Mouse (Mus musculus): ENCODE measurements around the gene Bcl7b. TPM values are rescaled to one million over a fixed set of nuclear protein-coding genes. Genes with fewer than 3 reads are reported as not detected.

Gene Bcl7b
- total RNA-seq, 1 experiment from 2014 or later, result 37.4 TPM

- no peak for ATAC-seq (ENCODE audit: extremely low read depth, insufficient number of reproducible peaks, low FRiP score, poor library complexity, severe bottlenecking)
Measured at GRCm38 (mm10) chr5:135162821-135163220, 5.3 kb upstream of the Bcl7b start.

- ATAC-seq (ENCODE audit: extremely low read depth, insufficient number of reproducible peaks, low FRiP score, poor library complexity, severe bottlenecking), result no peak
Measured at GRCm38 (mm10) chr5:135166909-135167308, 1.2 kb upstream of the Bcl7b start.

DNA sequence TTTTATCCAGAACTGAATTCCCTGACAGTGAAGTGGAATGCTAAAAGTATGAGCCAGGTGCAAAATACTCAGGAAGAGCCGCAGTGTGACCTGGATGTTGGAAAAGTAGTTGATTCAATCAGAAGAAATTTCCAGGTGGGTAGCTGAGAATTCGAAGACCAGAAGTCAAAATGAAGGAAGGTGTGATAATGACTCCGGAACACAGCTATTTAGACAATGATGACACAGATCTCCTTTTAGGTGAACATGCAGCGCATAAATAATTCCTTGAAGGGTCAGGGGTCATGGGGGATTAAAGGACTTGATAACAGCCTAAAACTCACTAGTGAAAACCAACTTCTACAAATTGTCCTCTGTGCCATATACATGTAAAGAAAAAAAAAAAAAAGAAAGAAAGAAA lies 614 bp upstream of the Bcl7b start:
- ATAC-seq (ENCODE audit: extremely low read depth, insufficient number of reproducible peaks, low FRiP score, poor library complexity, severe bottlenecking), result no peak

GRCm38 (mm10) chr5:135169479-135169878 lies 1.4 kb downstream of the Bcl7b start:
- no peak for ATAC-seq (ENCODE audit: extremely low read depth, insufficient number of reproducible peaks, low FRiP score, poor library complexity, severe bottlenecking)

- no peak for ATAC-seq (ENCODE audit: extremely low read depth, insufficient number of reproducible peaks, low FRiP score, poor library complexity, severe bottlenecking)
Measured at GRCm38 (mm10) chr5:135171688-135172220, 3.7 kb downstream of the Bcl7b start.

DNA sequence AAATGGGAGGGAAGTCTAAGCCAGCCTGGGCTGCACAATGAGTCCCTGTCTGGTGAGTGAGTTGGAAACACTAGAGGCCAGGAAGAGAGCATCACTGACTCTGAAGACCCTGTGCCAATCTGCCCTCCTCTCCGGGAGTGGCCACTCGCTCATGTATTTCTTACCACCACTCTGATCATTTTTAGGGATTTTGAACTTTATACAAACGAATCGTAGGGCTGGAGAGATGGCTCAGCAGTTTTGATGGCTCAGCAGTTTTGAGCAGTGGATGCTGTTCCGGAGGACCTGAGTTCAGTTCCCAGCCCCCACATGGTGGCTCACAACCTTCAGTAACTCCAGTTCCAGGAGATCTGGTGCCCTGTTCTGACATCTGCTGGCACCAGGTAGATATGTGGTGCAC lies 4.9 kb downstream of the Bcl7b start:
- no peak for ATAC-seq (ENCODE audit: extremely low read depth, insufficient number of reproducible peaks, low FRiP score, poor library complexity, severe bottlenecking)

DNA sequence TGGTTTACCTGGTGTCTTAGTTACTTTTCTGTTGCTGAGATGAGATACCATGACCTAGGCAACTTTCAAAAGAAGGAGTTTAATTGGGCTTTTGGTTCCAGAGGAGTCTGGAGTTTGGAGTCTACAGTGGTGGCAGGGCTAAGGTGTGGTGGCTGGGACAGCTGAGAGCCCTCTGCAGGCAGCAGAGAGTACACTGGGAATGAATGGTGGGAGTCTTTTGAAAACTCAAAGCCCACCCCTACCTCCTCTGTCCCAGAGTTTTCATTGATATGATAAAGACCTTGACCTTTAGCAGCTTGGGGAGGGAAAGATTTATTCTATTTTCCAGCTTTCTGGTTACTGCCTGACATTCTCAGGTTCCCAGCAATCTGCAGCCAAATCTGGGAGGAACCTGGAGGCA lies 7.0 kb downstream of the Bcl7b start:
- no peak for ATAC-seq (ENCODE audit: extremely low read depth, insufficient number of reproducible peaks, low FRiP score, poor library complexity, severe bottlenecking)

DNA sequence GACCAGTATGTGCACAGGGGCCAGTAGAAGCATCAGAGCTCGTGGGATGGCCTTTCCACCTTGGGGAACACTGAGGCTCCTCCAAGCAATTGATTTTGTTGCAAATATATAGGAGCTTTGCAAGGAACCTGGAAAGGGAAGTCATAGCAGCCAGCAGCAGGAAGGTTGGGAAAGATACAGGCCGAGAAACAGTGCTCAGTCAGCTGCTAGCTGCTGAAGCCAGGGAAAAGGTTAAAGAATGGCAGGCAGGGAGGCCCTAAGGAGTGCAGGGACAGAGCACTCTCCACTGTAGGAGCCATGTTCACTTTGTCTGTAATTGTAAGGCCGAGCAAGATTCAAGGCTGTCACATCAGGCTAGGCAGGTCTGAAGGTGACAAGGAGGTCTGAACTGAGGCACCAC lies 10.4 kb downstream of the Bcl7b start:
- no peak for ATAC-seq (ENCODE audit: extremely low read depth, insufficient number of reproducible peaks, low FRiP score, poor library complexity, severe bottlenecking)

- ATAC-seq (ENCODE audit: extremely low read depth, insufficient number of reproducible peaks, low FRiP score, poor library complexity, severe bottlenecking), result no peak
Measured at GRCm38 (mm10) chr5:135178996-135179395, 10.9 kb downstream of the Bcl7b start.

DNA sequence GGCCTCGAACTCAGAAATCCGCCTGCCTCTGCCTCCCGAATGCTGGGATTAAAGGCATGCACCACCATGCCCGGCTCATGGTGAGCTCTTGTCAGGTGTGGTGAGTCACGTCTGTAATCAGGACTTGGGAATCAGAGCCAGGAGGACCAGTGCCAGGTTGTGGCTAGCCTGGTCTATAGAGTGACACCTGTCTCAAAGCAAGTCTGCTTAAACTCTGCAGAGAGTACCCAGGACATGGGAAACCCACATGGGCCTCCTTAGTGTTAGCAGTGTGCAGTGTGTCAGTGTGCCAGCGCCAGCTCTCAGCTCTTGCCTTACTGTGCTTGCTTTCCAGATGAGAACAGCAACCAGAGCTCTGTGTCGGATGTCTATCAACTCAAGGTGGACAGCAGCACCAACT lies 11.5 kb downstream of the Bcl7b start:
- ATAC-seq (ENCODE audit: extremely low read depth, insufficient number of reproducible peaks, low FRiP score, poor library complexity, severe bottlenecking), result no peak

DNA sequence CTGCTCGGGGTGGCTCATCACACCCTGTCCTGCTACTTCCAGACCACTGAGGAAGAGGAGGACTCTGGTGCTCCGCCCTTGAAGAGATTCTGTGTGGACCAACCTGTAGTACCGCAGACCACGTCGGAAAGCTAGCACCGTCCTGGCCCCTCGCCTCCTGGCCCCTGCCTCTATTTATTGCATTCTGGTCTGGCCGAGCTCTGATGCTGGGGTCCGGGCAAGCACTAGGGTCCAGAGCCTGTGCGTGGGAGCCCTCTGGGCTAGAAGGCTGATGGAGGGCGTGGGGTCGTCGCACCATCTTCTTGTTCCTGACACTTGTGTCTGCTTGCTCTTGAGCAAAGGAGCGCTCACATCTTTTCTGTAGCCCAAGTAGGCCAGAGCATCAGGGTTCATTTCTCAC lies 12.7 kb downstream of the Bcl7b start:
- no peak for ATAC-seq (ENCODE audit: extremely low read depth, insufficient number of reproducible peaks, low FRiP score, poor library complexity, severe bottlenecking)

GRCm38 (mm10) chr5:135181776-135182175 lies 13.7 kb downstream of the Bcl7b start:
- ATAC-seq (ENCODE audit: extremely low read depth, insufficient number of reproducible peaks, low FRiP score, poor library complexity, severe bottlenecking), result no peak

DNA sequence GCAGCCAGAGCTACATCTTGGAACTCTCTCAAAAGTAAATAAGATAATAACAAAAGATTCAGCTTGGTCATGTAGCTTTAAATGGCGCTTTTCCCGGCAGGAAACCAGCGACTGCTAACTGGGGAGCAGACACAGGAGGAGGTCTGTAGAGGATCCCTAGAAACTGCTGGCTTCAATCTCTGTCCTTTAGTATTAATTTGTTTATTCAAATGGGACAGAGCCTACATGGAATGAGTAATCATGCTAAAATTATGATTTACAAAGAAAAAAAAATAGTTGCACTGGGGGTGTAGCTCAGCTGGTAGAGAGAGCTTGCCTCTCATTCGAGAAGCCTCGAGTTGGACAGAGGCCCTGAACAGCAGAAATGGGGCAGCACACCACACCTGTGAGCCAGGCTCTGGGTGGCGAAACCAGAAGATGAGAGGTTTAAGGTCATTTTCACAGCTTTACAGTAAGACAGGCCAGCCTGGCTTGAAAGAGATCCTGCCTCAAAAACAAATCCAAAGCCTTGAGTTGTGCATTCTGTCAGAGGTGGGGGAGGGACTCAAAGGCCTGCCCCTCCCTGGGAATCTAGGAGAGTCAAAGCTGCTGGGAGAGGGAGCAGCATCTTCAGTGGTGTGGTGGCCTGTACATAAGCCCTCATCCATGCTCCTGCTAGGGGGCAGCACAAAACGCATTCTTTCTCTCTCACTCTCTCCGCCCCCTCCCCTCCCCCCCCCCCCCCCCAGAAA lies 15.2 kb downstream of the Bcl7b start:
- no peak for ATAC-seq (ENCODE audit: extremely low read depth, insufficient number of reproducible peaks, low FRiP score, poor library complexity, severe bottlenecking)

DNA sequence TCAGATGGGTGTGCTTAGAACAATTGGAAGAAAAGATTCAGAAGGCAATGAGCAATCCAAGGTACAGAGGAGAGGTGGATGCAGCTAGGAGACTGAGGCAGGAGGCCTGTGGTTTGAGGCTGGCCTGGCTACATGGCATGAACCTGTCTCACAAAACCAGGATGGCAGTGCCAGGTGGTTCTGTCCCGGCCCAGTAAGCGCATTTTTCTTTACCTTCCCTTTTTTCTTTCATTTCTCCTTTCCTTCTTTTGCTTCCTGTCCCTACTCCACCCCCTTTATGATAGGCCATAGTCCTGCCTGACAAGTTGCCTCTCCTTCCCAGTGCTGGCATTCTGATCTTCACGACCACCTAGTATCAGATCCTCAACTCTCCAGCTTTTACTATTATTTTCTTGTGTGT lies 16.9 kb downstream of the Bcl7b start:
- no peak for ATAC-seq (ENCODE audit: extremely low read depth, insufficient number of reproducible peaks, low FRiP score, poor library complexity, severe bottlenecking)

- no peak for ATAC-seq (ENCODE audit: extremely low read depth, insufficient number of reproducible peaks, low FRiP score, poor library complexity, severe bottlenecking)
Measured at GRCm38 (mm10) chr5:135185596-135185995, 17.5 kb downstream of the Bcl7b start.

DNA sequence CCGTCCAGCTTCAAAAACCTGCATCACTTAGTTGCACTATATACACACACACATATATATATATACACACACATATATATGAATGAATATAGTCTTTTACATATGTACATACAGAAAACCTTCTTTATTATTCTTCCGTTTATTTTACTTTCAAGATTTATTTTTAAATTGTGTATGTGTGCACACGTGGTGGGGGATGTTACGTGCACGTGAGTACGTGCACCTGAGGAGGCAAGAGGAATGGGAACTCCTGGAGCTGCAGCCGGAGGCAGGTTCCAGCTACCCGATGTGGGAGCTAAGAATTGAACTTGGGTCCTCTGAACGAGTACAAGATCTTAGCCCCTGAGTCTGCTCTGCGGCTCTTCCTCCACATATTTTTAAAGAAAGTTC lies 18.1 kb downstream of the Bcl7b start:
- no peak for ATAC-seq (ENCODE audit: extremely low read depth, insufficient number of reproducible peaks, low FRiP score, poor library complexity, severe bottlenecking)

- ATAC-seq (ENCODE audit: extremely low read depth, insufficient number of reproducible peaks, low FRiP score, poor library complexity, severe bottlenecking), result peak; percentile 87
Measured at GRCm38 (mm10) chr5:135186621-135187348, 18.7 kb downstream of the Bcl7b start, which contains the start of gene Baz1b. Gene Baz1b, plus strand, starts transcription at chr5:135187264.

DNA sequence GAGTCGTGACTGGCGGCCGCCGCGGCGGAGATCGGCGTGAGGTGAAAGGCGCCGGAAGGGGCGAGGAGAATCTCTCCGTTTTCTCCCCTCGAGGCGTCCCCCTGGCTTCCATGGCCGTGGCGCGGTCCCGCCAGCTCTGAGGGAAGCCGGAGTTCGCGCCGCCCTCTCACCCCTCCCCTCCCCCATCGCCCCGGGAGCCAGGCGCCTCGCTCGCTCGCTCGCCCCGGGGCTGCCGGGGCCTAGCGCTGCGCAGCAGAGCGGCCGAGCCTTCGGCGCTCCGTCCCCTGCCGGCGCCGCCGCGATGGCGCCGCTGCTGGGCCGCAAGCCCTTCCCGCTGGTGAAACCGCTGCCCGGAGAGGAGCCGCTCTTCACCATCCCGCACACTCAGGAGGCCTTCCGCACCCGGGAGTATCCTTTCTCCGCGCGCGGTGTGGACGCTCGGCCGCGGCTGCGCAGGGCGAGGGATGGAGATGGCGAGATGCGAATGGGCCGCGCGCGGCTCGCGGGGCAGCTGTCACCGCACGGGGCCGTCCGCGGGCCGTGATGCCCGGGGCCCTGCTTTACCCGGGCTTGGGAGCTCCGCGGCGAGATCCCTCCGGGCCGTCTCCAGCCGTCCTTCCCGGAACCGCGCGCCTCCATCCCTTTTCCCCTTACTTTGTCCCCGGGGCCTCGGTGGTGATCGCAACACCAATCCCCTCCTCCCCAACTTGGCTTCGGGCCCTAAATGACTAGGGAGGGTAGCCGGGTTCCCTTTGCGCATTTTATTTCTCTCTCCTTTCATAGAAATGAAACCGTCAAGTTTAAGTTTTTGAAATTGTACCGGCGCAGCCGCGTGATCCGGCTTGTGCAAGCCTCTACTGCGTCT lies 19.5 kb downstream of the Bcl7b start:
- no peak for ATAC-seq (ENCODE audit: extremely low read depth, insufficient number of reproducible peaks, low FRiP score, poor library complexity, severe bottlenecking)

DNA sequence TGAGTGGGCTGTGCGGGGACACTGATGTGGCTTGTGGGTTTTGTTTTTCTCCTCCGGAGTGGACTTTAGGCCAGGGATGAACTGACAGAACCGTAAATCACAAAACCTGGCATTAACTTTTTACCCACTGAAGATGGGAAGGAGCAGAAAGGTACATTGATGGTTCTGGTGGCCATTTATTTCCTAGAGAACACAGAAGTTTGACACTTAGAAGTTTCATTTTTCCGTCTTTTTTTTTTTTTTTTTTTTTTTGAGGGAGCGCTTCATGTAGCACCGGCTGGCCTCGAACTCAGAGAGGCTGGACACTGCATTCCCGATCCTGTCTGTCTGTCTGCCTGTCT lies 20.1 kb downstream of the Bcl7b start:
- ATAC-seq (ENCODE audit: extremely low read depth, insufficient number of reproducible peaks, low FRiP score, poor library complexity, severe bottlenecking), result no peak
